Mouse (Mus musculus): ENCODE measurements around the gene Txnrd3. TPM values are rescaled to one million over a fixed set of nuclear protein-coding genes. Genes with fewer than 3 reads are reported as not detected.

Txnrd3 gene
- polyA plus RNA-seq, 1 experiment from 2014 or later = 11.7 TPM

- no peak overlapping the region for H3K4me3 ChIP-seq (ENCODE audit: low read depth, low read length)
- 49% methylated on average over 8 of the region's 8 CpGs for WGBS
- no peak overlapping the region for H3K9ac ChIP-seq (ENCODE audit: low read length)
- no peak overlapping the region for H3K4me2 ChIP-seq (replicated peaks; ENCODE audit: low read depth)
- no peak for DNase-seq (ENCODE audit: low spot score)
- no peak overlapping the region for H3K27ac ChIP-seq (replicated peaks)
- H3K36me3 ChIP-seq (ENCODE audit: control insufficient read depth, insufficient read depth, low read length) = no peaks in the 10 kb centered on the region
- H3K9me3 ChIP-seq (ENCODE audit: control insufficient read depth, low read length) = no peaks in the 10 kb centered on the region
- no peak for TF ChIP-seq EP300 (optimal IDR thresholded peaks at IDR 0.05)
- TF ChIP-seq CTCF (IDR thresholded peaks at IDR 0.05; ENCODE audit: low read depth) = no peak
- no peak for ATAC-seq (ENCODE audit: low FRiP score, low TSS enrichment)
- H3K4me1 ChIP-seq (replicated peaks; ENCODE audit: control insufficient read depth, insufficient read depth) = no peaks in the 10 kb centered on the region
- H3K27me3 ChIP-seq (ENCODE audit: control insufficient read depth, insufficient read depth, low read length) = no peaks in the 10 kb centered on the region
These were observed 15.6 kb upstream of the Txnrd3 start for GRCm38 (mm10) chr6:89628045-89628785.

GRCm38 (mm10) chr6:89631809-89632562 is 11.8 kb upstream of the Txnrd3 start:
- Histone ChIP-seq H3K9me3 (ENCODE audit: control insufficient read depth, low read length) (no peaks in the 10 kb centered on the region), H3K4me3 (ENCODE audit: low read depth, low read length) (no peak overlapping the region), H3K4me1 (replicated peaks; ENCODE audit: control insufficient read depth, insufficient read depth) (no peaks in the 10 kb centered on the region), H3K9ac (ENCODE audit: low read length) (no peak overlapping the region), H3K27ac (replicated peaks) (no peak overlapping the region), H3K36me3 (ENCODE audit: control insufficient read depth, insufficient read depth, low read length) (no peaks in the 10 kb centered on the region), H3K4me2 (replicated peaks; ENCODE audit: low read depth) (no peak overlapping the region; the same call in 1 of the 2 replicates), H3K27me3 (ENCODE audit: control insufficient read depth, insufficient read depth, low read length) (no peaks in the 10 kb centered on the region)
- peak; percentile 71 for DNase-seq (ENCODE audit: low spot score)
- no peak for TF ChIP-seq EP300 (optimal IDR thresholded peaks at IDR 0.05)
- TF ChIP-seq CTCF (IDR thresholded peaks at IDR 0.05; ENCODE audit: low read depth) = peak; percentile 91
- 10% methylated on average over 10 of the region's 10 CpGs for whole genome bisulfite sequencing
- peak; percentile 93 for ATAC-seq (ENCODE audit: low FRiP score, low TSS enrichment)

DNA sequence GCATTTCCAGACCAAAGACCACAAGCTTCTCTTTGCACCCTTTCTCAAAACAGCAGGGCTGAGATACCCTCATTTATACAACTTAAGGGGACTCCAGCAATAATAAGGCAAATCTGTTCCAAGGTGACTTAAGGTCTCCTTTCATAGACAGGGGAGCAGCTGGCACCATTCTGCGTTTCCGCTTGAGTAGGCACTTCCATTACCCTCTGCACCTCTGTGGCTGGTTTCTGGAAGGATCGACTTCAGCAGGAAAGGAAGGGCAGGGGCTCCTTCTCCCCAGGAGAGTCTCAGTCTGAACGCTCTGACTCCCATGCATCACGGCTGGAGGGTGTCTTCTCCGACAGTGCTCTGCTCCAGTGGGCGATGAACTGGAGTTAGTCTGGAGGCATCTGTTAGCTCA is 10.7 kb upstream of the Txnrd3 start:
- no peak for DNase-seq (ENCODE audit: low spot score)
- Histone ChIP-seq H3K36me3 (ENCODE audit: control insufficient read depth, insufficient read depth, low read length) (no peaks in the 10 kb centered on the region), H3K4me3 (ENCODE audit: low read depth, low read length) (no peak overlapping the region), H3K4me2 (replicated peaks; ENCODE audit: low read depth) (no peak overlapping the region), H3K9ac (ENCODE audit: low read length) (no peak overlapping the region), H3K4me1 (replicated peaks; ENCODE audit: control insufficient read depth, insufficient read depth) (no peaks in the 10 kb centered on the region), H3K27me3 (ENCODE audit: control insufficient read depth, insufficient read depth, low read length) (no peaks in the 10 kb centered on the region), H3K27ac (replicated peaks) (no peak overlapping the region), H3K9me3 (ENCODE audit: control insufficient read depth, low read length) (no peaks in the 10 kb centered on the region)
- no peak for ATAC-seq (ENCODE audit: low FRiP score, low TSS enrichment)
- WGBS = 76% methylated on average over 7 of the region's 7 CpGs
- TF ChIP-seq EP300 (optimal IDR thresholded peaks at IDR 0.05) = no peak

DNA sequence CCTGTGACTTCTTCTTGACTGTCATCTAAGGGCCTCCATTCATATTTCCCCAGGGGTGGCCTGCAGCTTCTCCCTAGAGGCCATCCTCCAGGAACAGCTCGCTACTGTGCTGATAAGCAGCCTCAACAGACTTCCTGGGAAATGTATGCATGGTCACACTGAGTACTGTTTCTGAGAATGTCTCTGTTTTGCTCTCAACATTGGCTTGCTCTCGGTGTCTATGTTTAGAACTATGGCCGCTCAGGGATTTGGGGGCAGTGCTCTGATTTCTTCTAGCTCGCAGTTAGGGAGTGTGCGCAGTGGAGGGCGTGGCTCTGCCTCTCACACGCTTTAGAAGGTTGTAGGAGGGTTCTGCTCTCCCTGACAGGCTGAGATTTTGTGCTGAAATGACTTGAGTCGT is 9.4 kb upstream of the Txnrd3 start:
- no peak overlapping the region for H3K4me3 ChIP-seq (ENCODE audit: low read depth, low read length)
- DNase-seq (ENCODE audit: low spot score) (no peak), ATAC-seq (ENCODE audit: low FRiP score, low TSS enrichment) (no peak)
- whole genome bisulfite sequencing = 14% methylated on average over 8 of the region's 8 CpGs
- no peak overlapping the region for H3K27ac ChIP-seq (replicated peaks)
- no peaks in the 10 kb centered on the region for H3K27me3 ChIP-seq (ENCODE audit: control insufficient read depth, insufficient read depth, low read length)
- no peak for TF ChIP-seq CTCF (IDR thresholded peaks at IDR 0.05; ENCODE audit: low read depth)
- no peaks in the 10 kb centered on the region for H3K9me3 ChIP-seq (ENCODE audit: control insufficient read depth, low read length)
- no peaks in the 10 kb centered on the region for H3K4me1 ChIP-seq (replicated peaks; ENCODE audit: control insufficient read depth, insufficient read depth)
- H3K4me2 ChIP-seq (replicated peaks; ENCODE audit: low read depth) = no peak overlapping the region
- H3K36me3 ChIP-seq (ENCODE audit: control insufficient read depth, insufficient read depth, low read length) = no peaks in the 10 kb centered on the region
- H3K9ac ChIP-seq (ENCODE audit: low read length) = no peak overlapping the region

GRCm38 (mm10) chr6:89637977-89638376 is 5.8 kb upstream of the Txnrd3 start:
- H3K4me3 ChIP-seq (ENCODE audit: low read depth, low read length) = no peak overlapping the region
- DNase-seq (ENCODE audit: low spot score) = no peak
- WGBS = 66% methylated on average over 4 of the region's 4 CpGs

GRCm38 (mm10) chr6:89639025-89639424 is 4.8 kb upstream of the Txnrd3 start:
- Histone ChIP-seq H3K27ac (replicated peaks) (no peak overlapping the region), H3K9me3 (ENCODE audit: control insufficient read depth, low read length) (no peaks in the 10 kb centered on the region), H3K27me3 (ENCODE audit: control insufficient read depth, insufficient read depth, low read length) (no peaks in the 10 kb centered on the region), H3K9ac (ENCODE audit: low read length) (no peak overlapping the region), H3K4me2 (replicated peaks; ENCODE audit: low read depth) (no peak overlapping the region), H3K4me3 (ENCODE audit: low read depth, low read length) (no peak overlapping the region), H3K4me1 (replicated peaks; ENCODE audit: control insufficient read depth, insufficient read depth) (no peaks in the 10 kb centered on the region), H3K36me3 (ENCODE audit: control insufficient read depth, insufficient read depth, low read length) (no peaks in the 10 kb centered on the region)
- ATAC-seq (ENCODE audit: low FRiP score, low TSS enrichment) = no peak
- DNase-seq (ENCODE audit: low spot score) = no peak
- WGBS = 38% methylated on average over 2 of the region's 2 CpGs
- no peak for TF ChIP-seq EP300 (optimal IDR thresholded peaks at IDR 0.05)
- TF ChIP-seq CTCF (IDR thresholded peaks at IDR 0.05; ENCODE audit: low read depth) = peak; percentile 67

More at GRCm38 (mm10) chr6:89637977-89638376, 5.8 kb upstream of the Txnrd3 start:
- Histone ChIP-seq H3K27me3 (ENCODE audit: control insufficient read depth, insufficient read depth, low read length) (no peaks in the 10 kb centered on the region), H3K4me2 (replicated peaks; ENCODE audit: low read depth) (no peak overlapping the region), H3K27ac (replicated peaks) (no peak overlapping the region), H3K36me3 (ENCODE audit: control insufficient read depth, insufficient read depth, low read length) (no peaks in the 10 kb centered on the region), H3K9me3 (ENCODE audit: control insufficient read depth, low read length) (no peaks in the 10 kb centered on the region), H3K9ac (ENCODE audit: low read length) (no peak overlapping the region), H3K4me1 (replicated peaks; ENCODE audit: control insufficient read depth, insufficient read depth) (no peaks in the 10 kb centered on the region)
- TF ChIP-seq CTCF (IDR thresholded peaks at IDR 0.05; ENCODE audit: low read depth) (no peak), EP300 (optimal IDR thresholded peaks at IDR 0.05) (no peak)
- ATAC-seq (ENCODE audit: low FRiP score, low TSS enrichment) = no peak

All from stomach, postnatal 0 days (tissue).